Mouse (Mus musculus) splenic B cell, adult 2 months (primary cell): ENCODE data around the gene Btg1.
A peak's percentile ranks its signal among the peaks of the same experiment; 100 is the strongest.

ENCODE experiments used
- DNase-seq: peaks from one replicate; pipeline ENCODE4 v3.0.0-alpha.2; 2011; ENCODE audit warnings: low read depth, low spot score
- H3K27me3 ChIP-seq: 2 replicates; pipeline ENCODE4 v1.6.1; 2012; ENCODE audit warnings: mild to moderate bottlenecking, low read length, moderate library complexity, mixed read lengths; ENCODE audit not compliant: control insufficient read depth, poor library complexity, insufficient read depth, severe bottlenecking
- H3K36me3 ChIP-seq: 2 replicates; pipeline ENCODE4 v1.6.1; 2012; ENCODE audit warnings: mild to moderate bottlenecking, low read length, moderate library complexity, mixed read lengths; ENCODE audit not compliant: control insufficient read depth, poor library complexity, insufficient read depth, severe bottlenecking

Gene Btg1

DNA sequence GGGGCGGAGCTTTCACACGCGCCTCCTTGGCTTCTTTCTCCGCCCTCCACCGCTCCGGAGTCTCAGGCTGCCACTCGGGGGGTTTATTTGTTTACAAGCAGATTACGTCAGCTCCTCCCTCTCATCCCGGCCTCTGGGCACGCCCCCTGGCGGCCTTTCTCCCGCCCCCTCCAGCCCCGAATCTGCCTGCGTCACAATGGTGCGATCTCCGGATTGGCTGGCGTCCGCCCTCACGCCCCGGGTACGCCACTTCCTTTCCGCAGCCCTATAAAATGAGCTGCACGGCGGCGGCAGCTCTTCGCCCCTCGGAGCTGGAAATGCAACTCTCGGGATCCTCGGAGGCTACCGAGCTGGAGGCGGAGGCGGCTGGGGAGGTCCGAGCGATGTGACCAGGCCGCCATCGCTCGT is at the start of gene Btg1:
Btg1 (plus strand) TSS at position 298 of the 408 bp plus-strand sequence.
- Histone ChIP-seq H3K27me3 (no peaks in the 10 kb centered on the region), H3K36me3 (peaks cover 26% of the 10 kb centered on the region)
- peak; percentile 100 for DNase-seq

- Histone ChIP-seq H3K27me3 (no peaks in the 10 kb centered on the region), H3K36me3 (no peaks in the 10 kb centered on the region)
- DNase-seq, result no peak
Measured at GRCm38 (mm10) chr10:96569469-96569868, 47.3 kb upstream of the Btg1 start.

DNA sequence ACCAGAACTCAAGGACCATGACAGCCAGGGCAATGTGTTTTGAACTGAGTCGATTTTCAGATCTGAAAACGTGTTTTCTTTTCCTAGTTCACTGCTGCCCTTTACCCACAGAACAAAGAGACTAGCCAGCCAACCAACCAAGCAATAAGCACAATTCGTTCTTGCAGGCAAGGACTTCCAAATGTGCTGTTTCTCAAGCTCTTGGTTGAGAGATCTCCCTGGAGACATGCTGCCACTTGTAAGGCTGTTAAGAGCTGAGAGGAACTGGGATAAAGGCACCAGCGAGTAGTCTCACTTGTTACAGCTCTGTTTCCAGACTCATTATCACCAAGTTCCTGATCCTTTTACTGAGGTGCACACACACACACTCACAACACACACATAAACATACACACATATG is 45.6 kb upstream of the Btg1 start:
- H3K27me3 ChIP-seq, result no peaks in the 10 kb centered on the region
- no peaks in the 10 kb centered on the region for H3K36me3 ChIP-seq
- DNase-seq, result no peak

- H3K36me3 ChIP-seq, result no peaks in the 10 kb centered on the region
- DNase-seq, result no peak
- H3K27me3 ChIP-seq, result no peaks in the 10 kb centered on the region
Measured at GRCm38 (mm10) chr10:96574786-96575185, 42.0 kb upstream of the Btg1 start.

- Histone ChIP-seq H3K36me3 (no peaks in the 10 kb centered on the region), H3K27me3 (no peaks in the 10 kb centered on the region)
- DNase-seq, result no peak
Measured at GRCm38 (mm10) chr10:96575338-96575737, 41.5 kb upstream of the Btg1 start.

DNA sequence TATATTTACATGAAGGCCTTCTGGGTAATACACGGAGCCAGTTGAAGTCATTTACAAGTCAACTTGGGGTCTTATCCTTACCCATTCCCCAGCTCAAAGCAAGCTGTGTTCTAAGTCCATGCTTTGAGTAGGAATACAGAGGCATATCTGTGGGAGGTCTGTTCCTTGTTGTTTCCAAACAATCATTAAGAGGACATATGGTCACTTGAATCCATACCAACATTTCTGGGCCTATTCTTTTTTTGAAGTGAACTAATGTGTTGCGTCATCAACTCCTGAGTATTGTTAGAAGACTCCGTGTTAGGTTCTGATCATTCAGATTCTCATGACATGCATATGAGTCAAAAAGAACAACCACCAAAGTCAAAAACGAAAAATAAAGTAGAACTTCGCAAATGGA is 37.9 kb upstream of the Btg1 start:
- no peaks in the 10 kb centered on the region for H3K36me3 ChIP-seq
- no peak for DNase-seq

GRCm38 (mm10) chr10:96579436-96579835 is 37.4 kb upstream of the Btg1 start:
- DNase-seq, result no peak
- Histone ChIP-seq H3K36me3 (no peaks in the 10 kb centered on the region), H3K27me3 (no peaks in the 10 kb centered on the region)

More for the DNA sequence above, 37.9 kb upstream of the Btg1 start:
- H3K27me3 ChIP-seq, result no peaks in the 10 kb centered on the region

DNA sequence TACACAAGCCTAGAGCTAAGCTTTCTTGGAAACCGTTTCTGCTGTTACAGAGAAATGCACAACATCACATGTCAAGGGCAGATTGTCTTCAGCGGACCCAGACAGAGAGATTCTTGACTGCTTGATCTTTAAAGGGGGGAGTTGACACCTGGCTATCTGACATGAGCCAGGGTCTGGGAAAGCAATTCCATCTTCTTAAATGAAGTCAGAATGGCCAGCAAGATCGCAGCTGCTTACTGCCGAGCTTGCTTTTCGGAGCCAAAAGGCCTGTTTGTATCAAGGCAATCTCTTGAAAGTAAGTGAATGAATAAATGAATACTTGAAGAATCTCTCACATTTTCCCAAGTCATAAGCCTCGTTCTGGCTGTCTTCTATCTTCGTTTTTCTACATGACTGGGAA is 36.6 kb upstream of the Btg1 start:
- Histone ChIP-seq H3K27me3 (no peaks in the 10 kb centered on the region), H3K36me3 (no peaks in the 10 kb centered on the region)
- DNase-seq, result no peak

GRCm38 (mm10) chr10:96581232-96581631 is 35.6 kb upstream of the Btg1 start:
- Histone ChIP-seq H3K27me3 (no peaks in the 10 kb centered on the region), H3K36me3 (no peaks in the 10 kb centered on the region)
- DNase-seq, result no peak

DNA sequence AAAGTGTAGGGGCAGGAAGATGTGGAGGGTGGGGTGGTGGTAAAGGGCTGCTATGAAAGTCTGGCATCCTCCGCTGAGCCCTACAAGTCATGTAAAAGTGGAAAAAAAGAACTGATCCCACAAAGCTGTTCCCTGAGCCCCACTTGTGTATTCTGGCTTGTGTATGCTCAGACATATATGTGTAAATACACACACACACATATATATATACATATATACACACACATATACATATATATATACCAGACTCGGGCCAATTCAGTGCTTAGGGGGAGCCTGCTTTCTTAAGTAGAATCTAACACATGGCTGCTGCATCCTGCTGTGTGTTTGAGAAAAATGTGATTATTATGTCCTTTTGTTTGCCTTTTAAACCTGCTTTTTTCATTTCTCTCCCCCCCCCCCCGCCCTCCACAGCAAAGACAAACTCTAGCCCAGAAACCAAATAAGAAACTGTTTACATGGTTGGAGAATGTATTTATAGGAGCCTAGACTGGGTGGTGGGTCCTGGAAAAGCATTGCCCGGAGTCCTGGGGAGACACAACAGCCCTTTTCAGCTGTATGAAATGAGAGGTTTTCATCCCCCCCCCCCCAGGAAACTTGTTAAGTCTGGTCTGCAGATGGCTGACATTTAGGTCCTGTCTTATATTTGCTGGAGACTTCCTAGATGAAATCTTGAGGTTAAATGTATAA is 30.5 kb upstream of the Btg1 start:
- H3K27me3 ChIP-seq, result no peaks in the 10 kb centered on the region
- no peak for DNase-seq
- no peaks in the 10 kb centered on the region for H3K36me3 ChIP-seq

GRCm38 (mm10) chr10:96586881-96587217 is 30.0 kb upstream of the Btg1 start:
- Histone ChIP-seq H3K27me3 (no peaks in the 10 kb centered on the region), H3K36me3 (no peaks in the 10 kb centered on the region)
- DNase-seq, result no peak

DNA sequence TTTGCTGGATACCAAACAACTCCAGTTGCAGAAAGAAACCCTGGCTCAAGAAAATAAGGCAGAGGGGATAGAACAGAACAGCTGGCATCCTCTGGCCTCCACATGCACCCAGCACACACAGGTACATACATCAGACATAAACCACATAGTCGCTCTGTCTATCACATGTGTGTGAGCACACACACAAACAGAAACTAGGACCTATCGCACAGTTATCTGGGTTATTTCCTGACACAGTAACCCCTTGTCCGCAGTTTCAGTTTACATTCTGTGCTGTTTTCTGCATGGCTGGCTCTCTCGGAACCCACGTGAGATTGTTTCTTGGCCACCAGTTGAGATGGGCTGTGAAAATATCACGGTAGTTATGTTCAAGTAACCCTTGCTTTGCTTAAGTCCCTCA is 28.6 kb upstream of the Btg1 start:
- H3K27me3 ChIP-seq, result no peaks in the 10 kb centered on the region
- DNase-seq, result peak; percentile 54
- no peaks in the 10 kb centered on the region for H3K36me3 ChIP-seq

DNA sequence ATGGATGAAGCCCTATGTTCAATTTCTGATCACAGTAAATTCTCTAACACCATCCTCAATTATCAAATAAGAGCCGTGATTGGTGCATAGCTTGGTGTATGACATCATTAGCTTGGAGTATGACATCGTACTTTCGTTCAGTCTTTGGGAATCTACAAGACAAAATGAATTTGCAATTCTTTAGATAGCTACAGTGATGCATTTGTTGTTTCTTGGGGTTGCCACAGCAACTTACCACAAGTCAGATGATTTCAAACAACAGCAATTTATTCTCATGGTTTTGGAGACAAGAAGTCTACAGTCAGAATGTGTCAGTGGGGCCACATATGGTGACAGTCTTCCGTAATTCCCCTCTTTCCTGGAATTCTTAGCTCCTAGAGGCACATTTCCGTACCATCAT is 27.0 kb upstream of the Btg1 start:
- peak; percentile 57 for DNase-seq
- Histone ChIP-seq H3K27me3 (no peaks in the 10 kb centered on the region), H3K36me3 (no peaks in the 10 kb centered on the region)

GRCm38 (mm10) chr10:96592089-96592488 is 24.7 kb upstream of the Btg1 start:
- Histone ChIP-seq H3K27me3 (no peaks in the 10 kb centered on the region), H3K36me3 (no peaks in the 10 kb centered on the region)
- peak; percentile 67 for DNase-seq

GRCm38 (mm10) chr10:96595435-96596132 is 21.2 kb upstream of the Btg1 start:
- no peaks in the 10 kb centered on the region for H3K36me3 ChIP-seq
- peak; percentile 65 for DNase-seq
- H3K27me3 ChIP-seq, result no peaks in the 10 kb centered on the region

DNA sequence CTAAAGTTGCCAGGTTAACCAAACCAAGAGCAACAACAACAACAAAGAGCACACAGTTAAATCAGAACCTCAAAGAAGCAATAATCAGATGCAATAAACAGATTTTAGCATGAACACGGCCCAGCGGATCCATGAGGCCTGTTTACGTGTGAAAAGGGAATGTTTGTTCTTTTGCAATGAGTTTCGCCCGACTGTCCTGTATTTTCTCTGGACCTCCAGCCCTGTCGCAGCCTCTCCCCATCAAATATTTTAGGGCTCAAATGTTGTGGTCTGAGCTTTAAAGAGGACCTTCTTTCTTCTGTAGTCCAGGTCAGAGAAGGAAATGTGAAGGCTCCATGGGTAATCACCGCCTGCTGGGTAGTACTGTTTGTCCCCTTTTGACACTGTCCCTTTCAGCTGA is 20.4 kb upstream of the Btg1 start:
- no peak for DNase-seq
- Histone ChIP-seq H3K36me3 (no peaks in the 10 kb centered on the region), H3K27me3 (no peaks in the 10 kb centered on the region)
